Mouse (Mus musculus): ENCODE results near the gene Ppp1r12c. TPM values are rescaled to one million over a fixed set of nuclear protein-coding genes. Genes with fewer than 3 reads are reported as not detected.
A peak's percentile ranks its signal among the peaks of the same experiment; 100 is the strongest.

Gene Ppp1r12c
- polyA plus RNA-seq, 1 experiment = not detected

- peak within 1 kb of the TSS; percentile 41 for H3K4me3 ChIP-seq (ENCODE audit: insufficient read depth, low read depth, low read length)
Measured at GRCm38 (mm10) chr7:4460576-4461434, 40.7 kb downstream of the Ppp1r12c start, which contains the start of gene Eps8l1. Gene Eps8l1, plus strand, starts transcription at chr7:4460674.

GRCm38 (mm10) chr7:4452644-4453043 is 48.8 kb downstream of the Ppp1r12c start:
- Histone ChIP-seq H3K4me3 (ENCODE audit: insufficient read depth, low read depth, low read length) (no peak overlapping the region), H3K4me1 (ENCODE audit: control insufficient read depth, insufficient read depth, low read length) (no peaks in the 10 kb centered on the region), H3K27ac (ENCODE audit: insufficient read depth, low read depth, low read length) (no peak overlapping the region)
- no peak for TF ChIP-seq POLR2A (IDR thresholded peaks at IDR 0.05; ENCODE audit: insufficient read depth, low read depth, low read length)
- no peak for TF ChIP-seq CTCF (IDR thresholded peaks at IDR 0.05; ENCODE audit: insufficient read depth, low read depth, low read length)
- 41% methylated on average over 4 of the region's 4 CpGs for WGBS

More at GRCm38 (mm10) chr7:4460576-4461434, 40.7 kb downstream of the Ppp1r12c start, which contains the start of gene Eps8l1:
- WGBS = 65% methylated on average over 14 of the region's 16 CpGs
- TF ChIP-seq CTCF (IDR thresholded peaks at IDR 0.05; ENCODE audit: insufficient read depth, low read depth, low read length) = no peak
- TF ChIP-seq POLR2A (IDR thresholded peaks at IDR 0.05; ENCODE audit: insufficient read depth, low read depth, low read length) = no peak
- H3K27ac ChIP-seq (ENCODE audit: insufficient read depth, low read depth, low read length) = peak within 1 kb of the TSS; percentile 45; the same call in 1 of the 2 replicates
- H3K4me1 ChIP-seq (ENCODE audit: control insufficient read depth, insufficient read depth, low read length) = peaks cover 3% of the 10 kb centered on the region

- no peak for TF ChIP-seq CTCF (IDR thresholded peaks at IDR 0.05; ENCODE audit: insufficient read depth, low read depth, low read length)
- TF ChIP-seq POLR2A (IDR thresholded peaks at IDR 0.05; ENCODE audit: insufficient read depth, low read depth, low read length) = no peak
- Histone ChIP-seq H3K27ac (ENCODE audit: insufficient read depth, low read depth, low read length) (no peak overlapping the region), H3K4me3 (ENCODE audit: insufficient read depth, low read depth, low read length) (no peak overlapping the region), H3K4me1 (ENCODE audit: control insufficient read depth, insufficient read depth, low read length) (peaks cover under 1% of the 10 kb centered on the region; the same call in 1 of the 2 replicates)
- WGBS = 12% methylated on average over 2 of the region's 2 CpGs
Measured at GRCm38 (mm10) chr7:4449211-4449610, 52.3 kb downstream of the Ppp1r12c start.

- H3K4me1 ChIP-seq (ENCODE audit: control insufficient read depth, insufficient read depth, low read length) = peaks cover 3% of the 10 kb centered on the region; the same call in 1 of the 2 replicates
- TF ChIP-seq CTCF (IDR thresholded peaks at IDR 0.05; ENCODE audit: insufficient read depth, low read depth, low read length) = no peak
- TF ChIP-seq POLR2A (IDR thresholded peaks at IDR 0.05; ENCODE audit: insufficient read depth, low read depth, low read length) = no peak
- no peak overlapping the region for H3K27ac ChIP-seq (ENCODE audit: insufficient read depth, low read depth, low read length)
- WGBS = 80% methylated on average over 3 of the region's 3 CpGs
- H3K4me3 ChIP-seq (ENCODE audit: insufficient read depth, low read depth, low read length) = no peak overlapping the region
Measured at GRCm38 (mm10) chr7:4448439-4448838, 53.0 kb downstream of the Ppp1r12c start.

- Histone ChIP-seq H3K4me1 (ENCODE audit: control insufficient read depth, insufficient read depth, low read length) (peaks cover 3% of the 10 kb centered on the region; the same call in 1 of the 2 replicates), H3K4me3 (ENCODE audit: insufficient read depth, low read depth, low read length) (no peak overlapping the region), H3K27ac (ENCODE audit: insufficient read depth, low read depth, low read length) (no peak overlapping the region)
- 5% methylated on average over 1 of the region's 1 CpGs for WGBS
- TF ChIP-seq CTCF (IDR thresholded peaks at IDR 0.05; ENCODE audit: insufficient read depth, low read depth, low read length) = no peak
- no peak for TF ChIP-seq POLR2A (IDR thresholded peaks at IDR 0.05; ENCODE audit: insufficient read depth, low read depth, low read length)
Measured at GRCm38 (mm10) chr7:4447138-4447537, 54.3 kb downstream of the Ppp1r12c start.

- H3K27ac ChIP-seq (ENCODE audit: insufficient read depth, low read depth, low read length) = peak within 1 kb of the TSS; percentile 73
- H3K4me3 ChIP-seq (ENCODE audit: insufficient read depth, low read depth, low read length) = peak within 1 kb of the TSS; percentile 96
- TF ChIP-seq POLR2A (IDR thresholded peaks at IDR 0.05; ENCODE audit: insufficient read depth, low read depth, low read length) (peak; percentile 56; the same call in 1 of the 2 replicates), CTCF (IDR thresholded peaks at IDR 0.05; ENCODE audit: insufficient read depth, low read depth, low read length) (no peak)
- H3K4me1 ChIP-seq (ENCODE audit: control insufficient read depth, insufficient read depth, low read length) = peaks cover 7% of the 10 kb centered on the region; the same call in 1 of the 2 replicates
- under 1% methylated on average over 35 of the region's 35 CpGs for WGBS
Measured at GRCm38 (mm10) chr7:4445216-4445791, 56.2 kb downstream of the Ppp1r12c start, which contains the start of gene Rdh13. Gene Rdh13, minus strand, starts transcription at chr7:4445649.

GRCm38 (mm10) chr7:4440549-4440948 is 60.9 kb downstream of the Ppp1r12c start:
- WGBS = 80% methylated on average over 10 of the region's 10 CpGs
- no peak for TF ChIP-seq POLR2A (IDR thresholded peaks at IDR 0.05; ENCODE audit: insufficient read depth, low read depth, low read length)
- TF ChIP-seq CTCF (IDR thresholded peaks at IDR 0.05; ENCODE audit: insufficient read depth, low read depth, low read length) = no peak
- H3K4me1 ChIP-seq (ENCODE audit: control insufficient read depth, insufficient read depth, low read length) = peaks cover 7% of the 10 kb centered on the region; the same call in 1 of the 2 replicates
- H3K4me3 ChIP-seq (ENCODE audit: insufficient read depth, low read depth, low read length) = no peak overlapping the region
- H3K27ac ChIP-seq (ENCODE audit: insufficient read depth, low read depth, low read length) = no peak overlapping the region

- WGBS = 88% methylated on average over 2 of the region's 2 CpGs
- H3K4me3 ChIP-seq (ENCODE audit: insufficient read depth, low read depth, low read length) = no peak overlapping the region
Measured at GRCm38 (mm10) chr7:4437721-4438120, 63.8 kb downstream of the Ppp1r12c start.

GRCm38 (mm10) chr7:4432026-4432425 is 69.5 kb downstream of the Ppp1r12c start:
- no peak overlapping the region for H3K27ac ChIP-seq (ENCODE audit: insufficient read depth, low read depth, low read length)
- H3K4me1 ChIP-seq (ENCODE audit: control insufficient read depth, insufficient read depth, low read length) = no peaks in the 10 kb centered on the region
- H3K4me3 ChIP-seq (ENCODE audit: insufficient read depth, low read depth, low read length) = no peak overlapping the region
- WGBS = 92% methylated on average over 8 of the region's 8 CpGs
- TF ChIP-seq POLR2A (IDR thresholded peaks at IDR 0.05; ENCODE audit: insufficient read depth, low read depth, low read length) (no peak), CTCF (IDR thresholded peaks at IDR 0.05; ENCODE audit: insufficient read depth, low read depth, low read length) (no peak)

More at GRCm38 (mm10) chr7:4437721-4438120, 63.8 kb downstream of the Ppp1r12c start:
- TF ChIP-seq POLR2A (IDR thresholded peaks at IDR 0.05; ENCODE audit: insufficient read depth, low read depth, low read length) (no peak), CTCF (IDR thresholded peaks at IDR 0.05; ENCODE audit: insufficient read depth, low read depth, low read length) (no peak)
- Histone ChIP-seq H3K27ac (ENCODE audit: insufficient read depth, low read depth, low read length) (no peak overlapping the region), H3K4me1 (ENCODE audit: control insufficient read depth, insufficient read depth, low read length) (peaks cover 4% of the 10 kb centered on the region; the same call in 1 of the 2 replicates)
